Mouse (Mus musculus) olfactory bulb, adult 2 months (tissue): ENCODE results near the gene Gm3776.
"Not testable (repeated sequence)": the region's sequence is repeated elsewhere in the genome, so short reads cannot be mapped to it uniquely, and the experiment has no call there.

Experiments
- CTCF ChIP-seq: fragments of 200-500 bp; IDR thresholded peaks from 2 replicates; pipeline ENCODE4 v1.5.1; 2012; ENCODE audit warnings: low read depth, mild to moderate bottlenecking, low read length, moderate library complexity; ENCODE audit not compliant: insufficient read depth
- POLR2A ChIP-seq: fragments of 200-500 bp; IDR thresholded peaks from 2 replicates; pipeline ENCODE4 v1.6.1; 2012; ENCODE audit warnings: mild to moderate bottlenecking, low read depth, low read length, moderate library complexity; ENCODE audit not compliant: insufficient read depth

DNA sequence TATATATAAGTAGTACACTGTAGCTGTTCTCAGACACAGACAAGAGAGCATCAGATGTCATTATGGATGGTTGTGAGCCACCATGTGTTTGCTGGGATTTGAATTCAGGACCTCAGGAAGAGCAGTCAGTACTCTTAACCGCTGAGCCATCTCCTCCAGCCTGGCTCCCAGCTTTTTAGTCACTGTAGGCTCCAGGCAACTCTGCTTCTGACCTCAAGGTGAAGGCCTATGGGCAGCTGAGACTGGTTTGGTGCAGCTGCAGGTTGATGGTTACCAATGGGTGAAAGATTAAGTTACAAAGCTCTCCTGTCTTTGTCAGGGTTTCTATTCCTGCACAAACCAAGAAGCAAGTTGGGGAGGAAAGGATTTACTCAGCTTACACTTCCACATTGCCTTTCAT is 36.8 kb downstream of the Gm3776 start:
- TF ChIP-seq CTCF, POLR2A: not testable (repeated sequence)
